Mouse (Mus musculus) retina, adult 2 months (tissue): ENCODE measurements around the gene Olfr453.

ENCODE experiments used
- DNase-seq: peaks from one replicate; pipeline ENCODE4 v3.0.0-alpha.2; 2012; ENCODE audit warnings: low read depth, low spot score

Olfr453 gene

DNA sequence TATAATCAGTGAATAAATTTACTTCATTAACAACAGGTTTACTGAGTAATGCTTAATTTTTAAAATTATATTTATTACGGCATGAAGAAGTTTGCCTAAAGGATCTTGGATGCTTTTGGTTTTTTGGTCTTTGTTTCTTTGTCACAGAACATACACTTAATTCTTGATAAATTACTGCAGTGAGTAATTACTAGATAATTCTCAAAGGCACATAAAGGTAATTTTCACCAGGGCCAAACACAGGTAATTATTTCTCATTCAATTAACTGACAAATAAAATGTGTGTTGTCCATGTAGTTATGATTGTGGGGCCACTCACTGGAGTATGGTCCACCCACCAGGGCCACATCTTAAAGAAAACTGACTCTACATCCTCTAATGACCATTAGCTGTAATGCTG, at the start of gene Olfr453:
Gene Olfr453 (plus strand): TSS at position 301 of the 400 bp plus-strand sequence.
- DNase-seq, result no peak

GRCm38 (mm10) chr6:42689761-42690160, 49.4 kb upstream of the Olfr453 start:
- no peak for DNase-seq

DNA sequence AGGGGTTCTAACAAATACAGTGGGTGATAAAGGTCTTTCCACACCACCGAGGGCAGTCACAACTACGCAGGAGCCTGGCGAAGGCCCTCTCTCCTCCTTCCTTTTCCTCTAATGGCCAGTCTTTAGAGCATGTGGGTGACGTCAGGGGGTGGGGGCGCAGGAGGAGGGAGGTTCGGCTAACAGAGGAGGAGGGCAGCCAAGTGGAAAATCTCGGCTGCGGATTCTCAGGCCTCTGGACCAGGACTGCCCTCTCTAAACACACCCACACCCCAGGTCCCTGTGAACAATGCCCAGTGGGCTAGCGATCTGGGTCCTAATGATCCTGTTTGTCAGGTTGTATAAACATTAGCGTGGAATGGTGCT, 47.0 kb upstream of the Olfr453 start:
- DNase-seq, result no peak

- DNase-seq, result no peak
These were observed 46.5 kb upstream of the Olfr453 start for GRCm38 (mm10) chr6:42692517-42693190.

- peak; percentile 39 for DNase-seq
These were observed 29.6 kb upstream of the Olfr453 start, which contains the start of gene Tcaf1 for GRCm38 (mm10) chr6:42709291-42710211. TSS of gene Tcaf1 (minus strand) at chr6:42710088.

- no peak for DNase-seq
These were observed 24.5 kb upstream of the Olfr453 start for GRCm38 (mm10) chr6:42714668-42715067.

DNA sequence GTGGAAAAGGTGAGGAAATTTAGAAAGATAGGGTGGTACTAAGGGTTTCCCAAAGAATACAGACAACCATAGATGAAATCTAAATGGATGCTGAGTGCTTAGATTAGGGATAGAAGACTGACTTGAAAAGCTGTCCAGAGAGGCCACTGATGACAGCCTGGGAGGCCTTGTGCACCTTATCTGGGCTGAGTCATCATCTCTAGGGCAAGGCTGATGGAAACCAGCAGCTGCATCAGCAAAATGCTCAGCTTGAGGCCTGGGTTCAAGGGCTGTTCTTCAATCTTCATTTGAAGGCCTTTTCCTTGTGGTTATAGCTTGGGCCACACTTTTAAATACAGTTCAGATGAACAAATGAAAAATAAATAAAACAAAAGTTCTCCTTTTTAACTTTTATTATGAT, 21.2 kb upstream of the Olfr453 start:
- DNase-seq, result no peak

- DNase-seq, result no peak
These were observed 3.1 kb downstream of the Olfr453 start for GRCm38 (mm10) chr6:42742303-42742702.

GRCm38 (mm10) chr6:42747846-42748245, 8.7 kb downstream of the Olfr453 start:
- no peak for DNase-seq

GRCm38 (mm10) chr6:42756104-42756503, 16.9 kb downstream of the Olfr453 start, which contains the start of gene Olfr38:
TSS of gene Olfr38 (plus strand) at chr6:42756404.
- no peak for DNase-seq

- DNase-seq, result no peak
These were observed 37.9 kb downstream of the Olfr453 start for GRCm38 (mm10) chr6:42777066-42777465.

- DNase-seq, result no peak
These were observed 45.6 kb downstream of the Olfr453 start, which contains the start of gene Olfr452 for GRCm38 (mm10) chr6:42784793-42785192. TSS of gene Olfr452 (plus strand) at chr6:42785093.

DNA sequence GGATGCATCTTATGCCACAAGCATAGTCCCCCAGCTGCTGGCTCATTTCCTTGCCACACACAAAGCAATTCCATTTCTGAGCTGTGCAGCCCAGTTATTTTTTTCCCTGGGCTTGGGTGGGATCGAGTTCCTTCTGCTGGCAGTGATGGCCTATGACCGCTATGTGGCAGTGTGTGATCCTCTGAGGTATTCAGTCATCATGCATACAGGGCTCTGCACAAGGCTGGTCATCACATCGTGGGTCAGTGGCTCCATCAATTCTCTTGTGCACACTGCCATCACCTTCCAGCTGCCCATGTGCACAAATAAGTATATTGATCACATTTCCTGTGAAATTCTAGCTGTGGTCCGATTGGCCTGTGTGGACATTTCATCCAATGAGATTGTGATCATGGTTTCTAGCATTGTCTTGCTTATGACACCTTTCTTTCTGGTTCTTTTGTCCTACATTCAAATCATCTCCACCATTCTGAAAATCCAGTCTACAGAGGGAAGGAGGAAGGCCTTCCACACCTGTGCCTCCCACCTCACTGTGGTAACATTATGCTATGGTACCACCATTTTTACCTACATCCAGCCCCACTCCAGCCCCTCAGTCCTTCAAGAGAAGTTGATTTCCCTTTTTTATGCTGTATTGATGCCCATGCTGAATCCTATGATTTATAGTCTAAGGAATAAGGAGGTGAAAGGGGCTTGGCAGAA, 51.2 kb downstream of the Olfr453 start:
- no peak for DNase-seq

DNA sequence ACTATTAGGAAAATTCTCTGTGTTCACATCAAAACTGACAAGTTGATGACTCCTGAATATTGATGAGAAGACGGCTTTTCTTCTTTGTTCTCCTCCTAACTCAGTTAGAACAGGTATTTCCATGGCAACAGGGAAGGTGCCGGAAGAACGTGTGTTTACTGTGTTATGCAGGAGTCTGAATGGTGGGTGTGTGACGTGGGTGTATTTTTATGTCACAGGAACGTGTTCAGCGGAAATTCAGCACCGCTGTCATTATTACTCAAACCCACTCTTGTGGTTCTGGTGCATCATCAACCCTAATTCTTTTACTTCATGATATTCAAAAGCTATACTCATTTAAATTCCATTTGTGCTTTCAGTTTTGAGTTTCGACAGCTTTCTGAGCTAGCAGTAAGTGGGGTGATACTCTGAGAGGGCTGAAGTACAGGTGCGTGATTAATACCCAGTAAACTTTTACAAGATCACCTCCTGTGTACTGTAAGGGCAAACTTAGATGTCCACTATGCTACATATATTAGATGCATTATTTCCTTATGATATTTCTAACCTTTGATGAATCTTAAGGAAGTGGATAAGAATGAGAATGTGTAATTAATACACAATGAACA, 51.9 kb downstream of the Olfr453 start:
- no peak for DNase-seq

GRCm38 (mm10) chr6:42794982-42795381, 55.8 kb downstream of the Olfr453 start:
- DNase-seq, result no peak
